Mouse (Mus musculus): ENCODE measurements around the gene Ski.

Gene Ski

DNA sequence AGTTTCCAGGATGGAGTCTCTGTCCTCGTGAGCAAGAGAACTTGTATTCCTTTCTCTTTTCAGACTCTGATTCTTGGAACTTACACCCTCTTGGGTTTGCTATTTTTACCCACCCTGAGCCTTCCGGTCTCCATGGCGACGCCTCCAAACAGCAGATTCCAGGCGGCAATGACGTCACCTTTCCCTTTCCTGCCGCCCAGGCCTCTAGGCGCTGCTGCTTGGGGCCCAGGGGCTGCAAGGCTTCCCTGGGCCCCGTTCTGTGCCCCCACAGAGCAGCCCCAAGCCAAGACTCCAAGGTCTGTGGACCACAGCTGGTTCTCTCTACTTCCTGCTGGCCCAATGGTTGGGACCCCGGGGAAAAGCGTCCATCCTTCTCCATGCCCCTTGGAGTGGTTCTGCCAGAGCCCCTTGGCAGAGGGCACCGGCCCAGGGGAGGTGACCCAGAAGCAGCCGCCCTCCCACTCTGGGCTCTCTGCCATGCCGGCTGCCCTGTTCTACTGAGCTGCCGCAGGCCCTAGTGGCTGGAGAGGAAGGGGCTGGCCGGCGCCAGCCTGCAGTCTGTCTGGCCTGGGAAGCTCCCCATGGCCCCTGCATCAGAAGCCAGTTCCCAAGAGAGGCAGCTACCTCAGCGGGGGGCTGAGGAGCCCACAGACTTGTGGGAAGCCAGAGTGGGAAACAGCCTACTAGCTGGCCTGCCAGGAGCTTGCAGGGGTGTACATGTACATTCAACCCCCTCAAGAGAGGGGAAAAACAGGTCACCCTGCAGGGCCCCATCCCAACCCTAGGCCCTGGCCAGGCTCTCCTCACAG, 13.1 kb upstream of the Ski start:
- peak; percentile 86 for DNase-seq (ENCODE audit: extremely low read depth, insufficient read length, low spot score)

DNA sequence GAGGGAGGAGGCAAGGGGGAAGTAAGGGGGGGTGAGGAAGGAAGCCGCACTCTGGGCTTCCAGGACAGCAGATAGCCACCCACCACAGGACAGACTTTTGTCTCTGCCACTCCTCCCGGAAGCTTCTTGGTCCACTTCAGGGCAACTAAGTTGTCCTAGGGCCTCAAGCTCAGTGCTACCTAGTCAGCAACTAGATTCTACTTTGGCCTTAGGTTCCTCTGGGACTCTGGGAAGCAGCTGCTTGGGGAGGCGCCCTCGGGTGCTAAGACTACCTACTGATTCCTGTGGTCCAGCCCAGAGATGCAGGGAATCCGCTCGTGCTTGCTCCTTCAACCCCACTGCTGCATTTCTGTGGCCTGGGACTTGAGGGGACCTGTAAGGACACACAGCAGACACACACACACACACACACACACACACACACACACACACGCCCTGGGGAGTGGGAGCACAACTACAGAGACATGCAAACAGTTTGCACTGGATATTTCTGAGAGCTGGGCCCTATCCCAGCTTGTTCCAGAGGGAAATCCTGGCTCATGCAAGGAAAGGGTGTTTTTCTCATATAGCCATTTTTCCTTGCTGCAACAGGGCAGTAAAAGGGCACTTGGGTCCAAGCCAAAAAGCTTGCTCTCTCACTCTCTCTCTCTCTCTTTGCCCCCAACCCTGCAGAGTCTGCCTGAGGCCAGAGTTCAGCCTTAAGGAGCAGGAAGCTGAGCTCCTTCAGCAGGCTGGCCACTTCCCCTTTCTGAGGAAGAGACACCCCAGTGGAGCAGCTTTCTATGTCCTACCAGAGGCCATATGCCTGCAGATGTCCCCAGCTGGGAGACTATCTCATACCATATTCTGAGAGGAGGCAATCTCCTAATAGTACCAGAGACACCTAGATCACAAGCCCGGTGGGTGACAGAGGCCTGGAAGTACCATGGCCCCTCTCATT, 12.2 kb upstream of the Ski start:
- DNase-seq (ENCODE audit: extremely low read depth, insufficient read length, low spot score): no peak

- DNase-seq (ENCODE audit: extremely low read depth, insufficient read length, low spot score): no peak
Measured at GRCm38 (mm10) chr4:155233878-155234277, 11.5 kb upstream of the Ski start.

DNA sequence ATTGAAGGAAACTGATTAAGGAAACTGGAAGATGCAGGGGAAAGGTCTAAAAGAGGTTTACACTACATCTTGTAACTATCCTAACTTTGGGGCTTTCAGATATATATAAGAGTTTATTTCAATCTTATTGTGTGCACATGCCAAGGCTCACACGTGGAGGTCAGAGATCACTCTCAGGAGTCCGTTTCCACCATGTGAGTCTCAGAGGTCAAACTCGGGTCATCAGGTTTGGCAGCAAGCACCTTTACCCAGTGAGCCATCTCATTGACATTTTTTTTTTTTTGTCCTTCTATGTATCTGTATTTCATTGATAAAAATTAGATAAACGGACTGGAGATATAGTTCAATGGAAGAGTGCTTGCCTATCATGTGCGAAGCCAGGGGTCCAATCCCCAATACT, 6.1 kb upstream of the Ski start:
- no peak for DNase-seq (ENCODE audit: extremely low read depth, insufficient read length, low spot score)

DNA sequence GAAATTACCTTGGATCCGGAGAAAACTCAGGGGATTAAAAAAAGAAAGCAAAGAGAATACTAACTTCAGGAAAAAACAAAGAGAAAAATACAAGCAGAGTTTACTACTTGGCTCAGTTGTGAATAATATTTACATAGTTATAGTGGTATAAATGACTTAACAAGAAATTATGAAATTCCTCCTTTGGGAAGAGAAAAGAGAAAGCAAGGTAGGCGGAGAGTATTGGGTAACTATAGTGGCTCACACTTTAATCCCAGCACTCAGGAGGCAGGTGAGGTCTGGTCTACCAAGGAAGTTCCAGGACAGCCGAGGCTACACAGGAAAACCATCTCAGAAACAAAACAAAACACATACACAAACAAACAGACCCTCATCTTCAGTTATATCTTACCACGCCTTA, 5.6 kb upstream of the Ski start:
- no peak for DNase-seq (ENCODE audit: extremely low read depth, insufficient read length, low spot score)

DNA sequence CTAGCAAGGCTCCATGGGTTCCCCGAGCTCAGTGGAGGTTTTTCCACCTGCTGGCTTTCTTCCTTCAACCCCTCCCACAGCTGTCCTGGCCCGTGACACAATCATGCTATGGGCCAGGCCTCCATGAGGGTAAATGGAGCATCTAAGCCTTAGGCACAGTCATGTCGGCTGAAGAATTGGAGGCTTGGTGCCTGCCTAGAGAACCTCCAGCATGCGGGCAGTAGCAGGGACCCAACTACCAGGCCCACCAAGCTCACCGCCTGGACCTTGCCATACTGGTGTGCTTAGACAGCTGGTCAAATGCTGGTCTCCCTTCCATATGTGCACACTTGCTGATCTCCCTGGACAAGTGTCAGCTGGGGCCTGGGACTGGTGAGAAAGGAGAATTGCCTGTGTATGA, 3.5 kb upstream of the Ski start:
- no peak for DNase-seq (ENCODE audit: extremely low read depth, insufficient read length, low spot score)

- DNase-seq (ENCODE audit: extremely low read depth, insufficient read length, low spot score): no peak
Measured at GRCm38 (mm10) chr4:155223594-155224528, 1.5 kb upstream of the Ski start.

- DNase-seq (ENCODE audit: extremely low read depth, insufficient read length, low spot score): peak; percentile 94
Measured at GRCm38 (mm10) chr4:155222841-155223593, 625 bp upstream of the Ski start.

DNA sequence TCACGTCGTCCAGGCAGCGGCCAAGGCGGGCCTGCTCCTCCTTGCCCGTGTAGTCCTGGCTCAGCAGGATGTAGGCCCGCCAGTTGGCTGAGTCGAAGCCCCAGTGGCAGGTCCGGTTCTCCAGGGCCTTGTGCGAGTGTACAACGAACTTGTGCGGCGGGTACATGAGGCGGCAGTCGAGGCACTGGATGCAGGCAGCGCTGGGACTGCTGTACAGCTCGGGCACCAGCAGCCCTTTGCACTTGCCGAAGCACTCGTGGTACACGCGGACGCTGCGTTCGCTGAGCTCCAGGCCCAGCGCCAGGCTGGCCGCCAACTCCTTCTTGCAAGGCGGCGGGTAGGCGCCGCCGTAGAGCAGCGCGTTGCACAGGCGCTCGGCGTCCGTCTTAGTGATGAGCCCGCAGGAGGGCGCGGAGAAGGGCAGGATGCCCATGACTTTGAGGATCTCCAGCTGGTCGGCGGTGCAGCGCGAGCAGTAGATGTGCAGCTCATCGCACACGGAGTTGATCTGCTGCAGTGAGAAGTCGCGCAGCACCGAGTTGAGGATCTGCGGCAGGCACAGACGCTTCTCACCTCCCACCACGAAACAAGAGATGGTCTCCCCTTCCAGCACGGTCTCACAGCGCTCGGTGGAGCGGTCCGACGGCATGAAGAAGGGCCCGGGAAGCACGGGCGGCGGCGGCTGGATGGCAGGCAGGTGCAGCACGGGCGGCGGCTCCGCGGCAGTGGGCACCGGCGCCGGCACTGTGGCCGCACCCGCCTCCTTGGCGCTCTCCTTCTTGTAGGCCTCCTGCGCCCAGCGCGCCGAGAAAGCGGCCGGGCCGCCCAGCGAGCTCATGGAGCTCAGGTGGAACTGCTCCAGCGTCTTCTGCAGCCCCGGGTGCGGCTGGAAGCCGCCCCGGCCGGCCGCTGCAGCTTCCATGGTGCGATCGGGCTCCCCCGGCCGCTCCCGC, 517 bp downstream of the Ski start:
- peak; percentile 82 for DNase-seq (ENCODE audit: extremely low read depth, insufficient read length, low spot score)

DNA sequence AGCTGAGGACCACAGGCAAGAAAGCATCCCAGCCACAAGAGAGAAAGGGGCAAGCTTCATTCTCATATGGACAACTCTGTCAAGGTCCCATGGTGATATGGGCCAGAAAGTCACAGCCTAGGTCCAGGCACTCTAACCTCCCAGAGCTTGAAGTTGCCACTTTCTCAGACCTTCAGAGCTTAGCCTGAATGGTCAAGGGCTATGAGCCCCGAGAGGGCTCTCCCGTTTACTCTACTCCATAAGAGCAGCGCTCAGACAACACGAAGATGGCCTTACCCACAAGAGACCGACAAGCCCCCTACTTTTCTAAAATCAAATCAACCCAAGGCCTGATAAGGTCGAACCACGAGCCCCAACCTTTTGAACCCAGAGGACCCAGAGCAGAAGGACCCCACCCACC, 1.3 kb downstream of the Ski start:
- DNase-seq (ENCODE audit: extremely low read depth, insufficient read length, low spot score): no peak

DNA sequence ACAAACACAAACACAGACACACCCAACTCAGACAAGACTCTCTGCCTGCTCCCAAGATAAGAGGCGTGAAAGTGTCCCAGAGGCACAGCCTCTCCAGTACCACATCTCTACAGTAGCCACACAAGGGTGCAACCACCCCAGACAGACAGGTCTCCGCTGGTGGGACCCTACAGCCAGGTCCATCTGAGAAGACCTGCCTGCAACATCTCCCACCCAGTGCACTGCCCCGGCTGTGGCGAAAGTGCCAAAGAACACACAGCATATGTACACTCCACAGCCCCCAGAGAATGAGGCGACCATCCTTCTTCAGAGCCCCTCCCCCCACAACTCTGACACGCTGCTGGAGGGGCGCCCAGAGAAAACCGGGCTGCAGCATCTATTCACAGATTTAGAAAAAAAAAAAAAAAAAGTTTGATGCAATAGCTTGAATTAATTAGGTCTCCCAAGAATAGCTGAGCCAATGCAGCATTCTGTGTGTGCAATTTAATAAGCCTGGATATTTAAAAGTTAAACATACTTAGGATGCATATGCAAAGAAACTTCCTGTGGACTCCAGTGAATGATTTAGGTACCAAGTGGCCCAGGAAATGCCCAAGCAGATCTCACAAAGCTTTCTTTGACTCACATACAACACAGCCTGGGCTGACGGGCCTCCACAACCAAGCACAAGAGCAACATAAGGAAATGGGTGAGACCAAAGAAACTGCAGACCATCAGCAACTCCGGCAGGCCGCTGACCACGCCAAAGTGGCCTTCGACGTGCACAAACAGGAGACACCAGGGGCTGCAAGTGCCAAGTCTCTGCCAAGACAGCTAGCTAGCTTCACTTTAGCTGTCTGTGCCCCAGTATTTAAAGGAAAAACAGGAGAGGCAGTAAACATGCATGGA, 1.9 kb downstream of the Ski start:
- no peak for DNase-seq (ENCODE audit: extremely low read depth, insufficient read length, low spot score)

DNA sequence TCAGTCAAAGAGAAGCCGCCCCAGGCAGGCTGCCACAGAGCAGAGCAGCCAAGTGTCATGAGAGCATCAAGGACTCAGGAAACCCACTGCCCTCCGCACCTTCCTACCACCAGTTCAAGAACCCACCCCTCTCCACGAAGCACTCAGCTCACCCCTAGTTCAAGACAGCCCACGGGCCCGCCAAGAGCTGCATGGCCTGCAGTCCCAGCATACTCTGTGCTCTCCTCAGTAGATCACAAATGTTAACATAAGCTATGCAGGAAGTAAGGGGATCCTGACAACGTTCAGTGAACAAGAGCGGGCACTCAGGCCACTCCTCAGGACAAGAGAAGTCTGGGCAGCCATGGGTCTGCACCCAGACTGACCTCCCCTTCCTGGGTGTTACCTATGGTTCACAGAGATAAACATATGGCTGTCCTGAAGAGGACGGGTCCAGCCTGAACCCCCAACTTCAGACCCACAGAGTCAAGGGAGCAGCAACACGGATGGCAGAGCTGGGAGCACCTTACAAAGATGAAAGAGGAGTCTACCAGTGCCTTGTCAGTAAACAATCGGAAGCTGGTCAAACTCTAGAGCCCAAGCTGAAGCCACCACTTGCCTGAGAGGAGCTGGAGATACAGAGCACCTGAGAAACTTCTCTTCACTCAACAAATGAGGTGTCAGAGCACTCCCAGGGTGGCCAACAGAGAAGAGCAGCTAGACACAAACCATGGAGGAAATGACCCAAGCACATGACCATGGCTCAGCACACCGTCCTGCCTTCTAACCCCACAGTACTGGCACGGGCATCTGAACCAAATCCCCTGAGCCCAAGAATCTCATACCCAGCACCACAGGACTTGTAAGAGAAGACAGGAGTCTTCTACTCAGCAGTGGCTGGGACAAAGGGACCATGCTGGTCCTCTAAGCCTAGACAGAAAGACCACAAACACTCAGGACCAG, 2.9 kb downstream of the Ski start:
- DNase-seq (ENCODE audit: extremely low read depth, insufficient read length, low spot score): peak; percentile 28

- DNase-seq (ENCODE audit: extremely low read depth, insufficient read length, low spot score): no peak
Measured at GRCm38 (mm10) chr4:155218104-155218732, 4.2 kb downstream of the Ski start.

GRCm38 (mm10) chr4:155217241-155218103, 4.9 kb downstream of the Ski start:
- DNase-seq (ENCODE audit: extremely low read depth, insufficient read length, low spot score): peak; percentile 23

All from 3134 (cell line).